Comparison of ENCODE assay signal across 10 mouse cellular contexts in the genomic region with DNA sequence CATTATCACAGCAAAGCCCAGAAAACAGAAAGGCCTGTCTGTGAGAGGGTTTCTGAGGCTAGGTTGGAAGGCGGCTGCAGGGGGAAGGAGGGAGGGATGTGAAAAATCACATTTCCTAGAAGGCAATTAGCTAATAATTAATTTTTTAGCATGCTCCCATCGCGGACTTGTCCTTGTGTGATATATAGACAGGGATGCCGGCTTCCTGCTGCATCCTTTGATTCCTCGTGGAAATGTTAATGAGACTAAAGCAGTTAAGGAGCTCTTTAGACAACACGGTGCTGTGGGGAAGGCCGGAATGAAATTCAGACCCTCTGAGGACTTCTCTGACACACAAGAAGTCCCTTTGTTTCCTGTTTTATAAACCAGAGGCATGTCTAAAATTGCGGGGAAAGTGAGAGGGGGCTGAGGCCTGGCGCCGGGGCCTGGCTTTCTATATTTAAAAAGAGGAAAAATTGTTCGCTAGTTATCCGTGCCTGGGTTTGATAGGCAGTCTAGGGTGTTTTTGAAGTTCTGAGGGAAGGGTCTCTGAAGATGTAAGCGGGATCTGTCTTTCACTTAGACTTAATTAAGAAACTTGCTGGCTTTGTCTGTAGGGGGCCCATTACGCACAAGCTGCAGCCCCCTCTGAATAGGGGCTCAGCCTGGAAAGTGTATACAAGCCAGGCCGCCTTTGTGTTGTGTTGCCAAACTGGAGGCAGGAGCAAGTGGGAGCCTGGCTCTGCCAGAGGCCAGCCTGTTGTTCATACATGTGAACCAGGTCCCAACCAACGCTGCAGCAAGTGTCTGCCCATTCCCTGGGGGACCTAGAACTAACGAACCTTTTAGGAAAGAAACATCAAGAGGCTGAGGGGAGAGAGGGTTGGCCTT.
DNase-seq lines count a peak whose midpoint lies in the region; ATAC-seq and TF ChIP-seq lines count a peak whose summit lies in the region.
"Had no signal": no experiment of that assay in that cellular context is flagged by ENCODE, and none has a peak within 500 bp of the region (broad histone marks: within the 10 kb centered on the region; RNA-seq: fewer than 3 reads in every experiment).

No protein-coding gene starts in this region.

- H3K27ac ChIP-seq in heart, embryonic 12.5 days (ENCODE audit: poor library complexity, severe bottlenecking) = peak overlapping the region; percentile 30; the same call in 1 of the 2 replicates
- H3K27ac ChIP-seq in forebrain, embryonic 12.5 days = peak overlapping the region; percentile 90
- no peak overlapping the region for H3K27ac ChIP-seq in intestine, postnatal 0 days (ENCODE audit: low read depth, low read length)
- peak overlapping the region; percentile 95 for H3K27ac ChIP-seq in neural tube, embryonic 13.5 days (replicated peaks)

- no peak overlapping the region for H3K4me2 ChIP-seq in heart, embryonic 12.5 days
- peak overlapping the region; percentile 44 for H3K4me2 ChIP-seq in forebrain, embryonic 12.5 days
- H3K4me2 ChIP-seq in intestine, postnatal 0 days (replicated peaks; ENCODE audit: low read depth) = peak overlapping the region; percentile 14; the same call in 1 of the 2 replicates
- H3K4me2 ChIP-seq in neural tube, embryonic 13.5 days = peak overlapping the region; percentile 32

- no peak for ATAC-seq in heart, embryonic 12.5 days (ENCODE audit: insufficient number of reproducible peaks, low FRiP score)
- ATAC-seq in forebrain, embryonic 12.5 days (ENCODE audit: low FRiP score) = peak; percentile 72
- ATAC-seq in intestine, postnatal 0 days = no peak
- ATAC-seq in neural tube, embryonic 13.5 days (ENCODE audit: low read depth) = peak; percentile 59
- ATAC-seq in erythroblast, adult 5-6 weeks (replicated peaks; ENCODE audit: low FRiP score, poor library complexity, severe bottlenecking) = no peak
- no peak for ATAC-seq in monocyte, adult 5-6 weeks (replicated peaks; ENCODE audit: insufficient number of reproducible peaks, low FRiP score, low TSS enrichment, poor library complexity, severe bottlenecking)

- H3K9ac ChIP-seq in heart, embryonic 12.5 days = peak overlapping the region; percentile 24; the same call in 1 of the 2 replicates
- 0 out of 2 replicates have a peak overlapping the region, but pooled peaks have one; percentile 13 for H3K9ac ChIP-seq in forebrain, embryonic 12.5 days
- H3K9ac ChIP-seq in intestine, postnatal 0 days (ENCODE audit: low read depth, low read length) = no peak overlapping the region
- H3K9ac ChIP-seq in neural tube, embryonic 13.5 days = peak overlapping the region; percentile 54

- no peaks in the 10 kb centered on the region for H3K9me3 ChIP-seq in heart, embryonic 12.5 days (replicated peaks)
- H3K9me3 ChIP-seq in forebrain, embryonic 12.5 days = no peaks in the 10 kb centered on the region
- no peaks in the 10 kb centered on the region for H3K9me3 ChIP-seq in intestine, postnatal 0 days (ENCODE audit: control insufficient read depth)
- no peaks in the 10 kb centered on the region for H3K9me3 ChIP-seq in neural tube, embryonic 13.5 days

- no peaks in the 10 kb centered on the region for H3K36me3 ChIP-seq in heart, embryonic 12.5 days
- no peaks in the 10 kb centered on the region for H3K36me3 ChIP-seq in forebrain, embryonic 12.5 days (replicated peaks)
- H3K36me3 ChIP-seq in intestine, postnatal 0 days (ENCODE audit: control insufficient read depth, insufficient read depth) = no peaks in the 10 kb centered on the region
- H3K36me3 ChIP-seq in neural tube, embryonic 13.5 days = no peaks in the 10 kb centered on the region

- peaks cover 43% of the 10 kb centered on the region for H3K4me1 ChIP-seq in heart, embryonic 12.5 days (replicated peaks)
- H3K4me1 ChIP-seq in forebrain, embryonic 12.5 days = peaks cover 65% of the 10 kb centered on the region
- no peaks in the 10 kb centered on the region for H3K4me1 ChIP-seq in intestine, postnatal 0 days (replicated peaks; ENCODE audit: control insufficient read depth, insufficient read depth, low read length)
- peaks cover 75% of the 10 kb centered on the region for H3K4me1 ChIP-seq in neural tube, embryonic 13.5 days (replicated peaks)

- TF ChIP-seq CTCF in intestine, postnatal 0 days (IDR thresholded peaks at IDR 0.05; ENCODE audit: low read depth) = no peak

- 40% methylated on average over 17 of the region's 17 CpGs for WGBS in heart, embryonic 12.5 days
- 2% methylated on average over 17 of the region's 17 CpGs for WGBS in forebrain, embryonic 12.5 days
- 48% methylated on average over 17 of the region's 17 CpGs for WGBS in intestine, postnatal 0 days
- 6% methylated on average over 17 of the region's 17 CpGs for WGBS in neural tube, embryonic 13.5 days

- no peaks in the 10 kb centered on the region for H3K27me3 ChIP-seq in heart, embryonic 12.5 days (replicated peaks)
- H3K27me3 ChIP-seq in forebrain, embryonic 12.5 days = peaks cover 58% of the 10 kb centered on the region
- H3K27me3 ChIP-seq in intestine, postnatal 0 days (replicated peaks; ENCODE audit: control insufficient read depth, insufficient read depth, low read length) = no peaks in the 10 kb centered on the region
- peaks cover 7% of the 10 kb centered on the region for H3K27me3 ChIP-seq in neural tube, embryonic 13.5 days

- DNase-seq in heart, postnatal 4 days = no peak
- no peak for DNase-seq in urinary bladder, postnatal 4 days (ENCODE audit: low spot score in 2 of 2)
- DNase-seq: lung, postnatal 14 days; thymus, adult 18-20 months had no signal

- no peak overlapping the region for H3K4me3 ChIP-seq in heart, embryonic 12.5 days
- no peak overlapping the region for H3K4me3 ChIP-seq in forebrain, embryonic 12.5 days (replicated peaks)
- H3K4me3 ChIP-seq in intestine, postnatal 0 days (ENCODE audit: low read depth, low read length) = no peak overlapping the region
- no peak overlapping the region for H3K4me3 ChIP-seq in neural tube, embryonic 13.5 days

Comparison
In these comparisons a context has a peak if more than half of its experiments do, and no peak if none do; other contexts are left out.
1. ATAC-seq: peak in forebrain, embryonic 12.5 days (single experiment) and neural tube, embryonic 13.5 days (single experiment); none in heart, embryonic 12.5 days (single experiment), intestine, postnatal 0 days (single experiment), erythroblast, adult 5-6 weeks (single experiment) and monocyte, adult 5-6 weeks (single experiment).